Mouse (Mus musculus): Measurements from ENCODE around the gene Ces1c. TPM values are rescaled to one million over a fixed set of nuclear protein-coding genes. Genes with fewer than 3 reads are reported as not detected.

Gene Ces1c
- total and polyA plus RNA-seq, 3 experiments = not detected

GRCm38 (mm10) chr8:93088193-93088592 is 42.9 kb downstream of the Ces1c start:
- no peaks in the 10 kb centered on the region for H3K79me2 ChIP-seq (replicated peaks; ENCODE audit: control insufficient read depth, extremely low read depth, insufficient read depth, poor library complexity, severe bottlenecking)
- H3K9ac ChIP-seq (ENCODE audit: insufficient read depth, low read depth) = no peak overlapping the region
- no peaks in the 10 kb centered on the region for H3K4me1 ChIP-seq (ENCODE audit: control insufficient read depth in 1 of 2, insufficient read depth in 2 of 2)
- H3K27ac ChIP-seq (ENCODE audit: insufficient read depth, low read depth) = no peak overlapping the region
- no peak overlapping the region for H3K4me2 ChIP-seq (ENCODE audit: insufficient read depth, low read depth, poor library complexity, severe bottlenecking)
- in situ Hi-C loops (cut with MboI; ENCODE audit: low pct_ligation_motif_present, low pct_unique_long_range_greater_than_20kb, low sequenced_read_pairs) = no loop called here
- no peak for TF ChIP-seq MAX (IDR thresholded peaks at IDR 0.05; ENCODE audit: low read length)
- no peak for TF ChIP-seq CHD2 (IDR thresholded peaks at IDR 0.05; ENCODE audit: low read length)
- no peak for TF ChIP-seq CHD1 (IDR thresholded peaks at IDR 0.05; ENCODE audit: low read depth, low read length)
- no peak for TF ChIP-seq NRF1 (IDR thresholded peaks at IDR 0.05; ENCODE audit: low read depth, low read length)
- no peak for TF ChIP-seq ETS1 (conservative IDR thresholded peaks at IDR 0.05; ENCODE audit: low read depth, low read length)
- no peak for TF ChIP-seq UBTF (IDR thresholded peaks at IDR 0.05; ENCODE audit: low read depth, low read length)
- H3K9me3 ChIP-seq (replicated peaks; ENCODE audit: low read length) = no peaks in the 10 kb centered on the region
- H3K4me3 ChIP-seq (replicated peaks in 1 of 3; ENCODE audit: low read depth in 2 of 3, low read length in 2 of 3, poor library complexity in 1 of 3) = no peak overlapping the region
- no peak for DNase-seq (ENCODE audit: extremely low read depth)
- H3K27me3 ChIP-seq (replicated peaks) = peaks cover 4% of the 10 kb centered on the region
- H3K36me3 ChIP-seq (replicated peaks in 1 of 2; ENCODE audit: control insufficient read depth in 1 of 2, insufficient read depth in 1 of 2, low read length in 1 of 2) = no peaks in the 10 kb centered on the region
- dilution Hi-C loops (cut with MboI; ENCODE audit: extremely low pct_ligation_motif_present, extremely low pct_unique_long_range_greater_than_20kb, low sequenced_read_pairs) = no loop called here

DNA sequence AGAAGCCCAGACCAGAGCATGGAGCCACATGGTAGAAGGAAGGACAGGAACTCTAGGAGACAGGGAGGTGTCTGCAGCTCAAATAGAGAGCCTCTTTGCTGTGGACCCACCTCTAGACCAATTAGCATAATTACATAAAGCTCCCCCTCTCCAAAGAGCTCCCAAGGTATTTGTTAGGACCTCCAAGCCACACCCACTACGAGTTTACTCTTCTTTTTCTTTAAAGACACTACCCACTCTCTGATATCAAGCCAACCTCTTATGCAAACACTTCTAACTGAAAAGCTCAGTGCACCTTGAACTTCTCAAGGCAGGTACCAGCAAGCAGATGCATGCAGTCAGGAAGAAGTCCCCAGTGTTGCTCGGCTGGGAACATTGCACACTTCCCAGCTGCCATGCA is 51.2 kb downstream of the Ces1c start, which contains the start of gene Ces1b:
TSS of gene Ces1b (minus strand) at position 131 of the 400 bp plus-strand sequence.
- no peaks in the 10 kb centered on the region for H3K4me1 ChIP-seq (ENCODE audit: control insufficient read depth in 1 of 2, insufficient read depth in 2 of 2)
- dilution Hi-C loops (cut with MboI; ENCODE audit: extremely low pct_ligation_motif_present, extremely low pct_unique_long_range_greater_than_20kb, low sequenced_read_pairs) = no loop called here
- no peak within 1 kb of the TSS for H3K4me2 ChIP-seq (ENCODE audit: insufficient read depth, low read depth, poor library complexity, severe bottlenecking)
- H3K36me3 ChIP-seq (replicated peaks in 1 of 2; ENCODE audit: control insufficient read depth in 1 of 2, insufficient read depth in 1 of 2, low read length in 1 of 2) = no peaks in the 10 kb centered on the region
- DNase-seq (ENCODE audit: extremely low read depth) = no peak
- H3K27me3 ChIP-seq (replicated peaks) = peaks cover 10% of the 10 kb centered on the region
- H3K4me3 ChIP-seq (replicated peaks in 1 of 3; ENCODE audit: low read depth in 2 of 3, low read length in 2 of 3, poor library complexity in 1 of 3) = no peak within 1 kb of the TSS
- in situ Hi-C loops (cut with MboI; ENCODE audit: low pct_ligation_motif_present, low pct_unique_long_range_greater_than_20kb, low sequenced_read_pairs) = no loop called here
- H3K27ac ChIP-seq (ENCODE audit: insufficient read depth, low read depth) = no peak within 1 kb of the TSS
- H3K79me2 ChIP-seq (replicated peaks; ENCODE audit: control insufficient read depth, extremely low read depth, insufficient read depth, poor library complexity, severe bottlenecking) = no peaks in the 10 kb centered on the region
- TF ChIP-seq RAD21 (IDR thresholded peaks at IDR 0.05; ENCODE audit: low read depth, low read length) = no peak
- no peak for TF ChIP-seq ZNF384 (IDR thresholded peaks at IDR 0.05; ENCODE audit: low read depth, low read length)
- TF ChIP-seq CTCF (conservative IDR thresholded peaks at IDR 0.05 in 1 of 2, IDR thresholded peaks at IDR 0.05 in 1 of 2; ENCODE audit: low read depth in 2 of 2, low read length in 2 of 2) = no peak
- TF ChIP-seq MAZ (IDR thresholded peaks at IDR 0.05; ENCODE audit: low read depth, low read length) = no peak
- TF ChIP-seq POLR2AphosphoS2 (IDR thresholded peaks at IDR 0.05; ENCODE audit: low read depth, low read length) = no peak
- no peak for TF ChIP-seq GABPA (IDR thresholded peaks at IDR 0.05; ENCODE audit: insufficient replicate concordance, low read depth, low read length)
- TF ChIP-seq MAFK (IDR thresholded peaks at IDR 0.05; ENCODE audit: insufficient replicate concordance, low read length) = no peak
- TF ChIP-seq ZKSCAN1 (IDR thresholded peaks at IDR 0.05; ENCODE audit: borderline replicate concordance, low read depth, low read length) = no peak
- no peak for TF ChIP-seq PAX5 (IDR thresholded peaks at IDR 0.05; ENCODE audit: low read length)
- TF ChIP-seq HCFC1 (IDR thresholded peaks at IDR 0.05; ENCODE audit: low read depth, low read length) = no peak
- no peak for TF ChIP-seq MAX (IDR thresholded peaks at IDR 0.05; ENCODE audit: low read length)
- TF ChIP-seq MEF2A (IDR thresholded peaks at IDR 0.05; ENCODE audit: borderline replicate concordance, low read depth, low read length) = no peak
- TF ChIP-seq SIN3A (IDR thresholded peaks at IDR 0.05; ENCODE audit: low read length) = no peak
- H3K9me3 ChIP-seq (replicated peaks; ENCODE audit: low read length) = no peaks in the 10 kb centered on the region
- H3K9ac ChIP-seq (ENCODE audit: insufficient read depth, low read depth) = no peak within 1 kb of the TSS
